Mouse (Mus musculus) lung, adult 2 months (tissue): ENCODE measurements around the gene Cav3. TPM values are rescaled to one million over a fixed set of nuclear protein-coding genes. Genes with fewer than 3 reads are reported as not detected.

Experiments used
- DNase-seq: peaks from one replicate; pipeline ENCODE4 v3.0.0; 2022
- H3K4me1 ChIP-seq: fragments of 200-500 bp; 2 replicates; pipeline ENCODE4 v1.6.1; 2011; ENCODE audit warnings: low read length; ENCODE audit not compliant: control insufficient read depth, insufficient read depth
- H3K4me3 ChIP-seq: fragments of 200-500 bp; replicated peaks from 2 replicates; pipeline ENCODE3; 2011; ENCODE audit warnings: low read depth, mild to moderate bottlenecking, control low read depth, low read length; ENCODE audit errors: extremely low read depth
- CTCF ChIP-seq: fragments of 200-500 bp; IDR thresholded peaks from 2 replicates; pipeline ENCODE4 v1.5.1; 2011; ENCODE audit warnings: mild to moderate bottlenecking, low read length, control low read depth; ENCODE audit not compliant: insufficient read depth
- POLR2A ChIP-seq: fragments of 200-500 bp; IDR thresholded peaks from 2 replicates; pipeline ENCODE4 v1.6.1; 2011; ENCODE audit warnings: low read depth, mild to moderate bottlenecking, control low read depth, low read length, borderline replicate concordance; ENCODE audit errors: extremely low read depth
- WGBS: fragments of 180-500 bp; shearing (Covaris S2); methylation state at CpG from one replicate; pipeline ENCODE4 v1.1.7; 2018; 5-methylcytosine and 5-hydroxymethylcytosine counted together
- polyA plus RNA-seq: library from polyadenylated mRNA; depleted of rRNA; stranded (reverse); fragments of >200 nt; gene quantifications from 2 replicates; pipeline ENCODE4 v1.2.3, GENCODE M21; 2012; rRNA removed

The Cav3 gene
- polyA plus RNA-seq, 1 experiment: 19.7 TPM

- no peak for DNase-seq
- Histone ChIP-seq H3K4me3 (no peak overlapping the region), H3K4me1 (no peaks in the 10 kb centered on the region)
- WGBS: 60% methylated on average over 2 of the region's 2 CpGs
- TF ChIP-seq CTCF: no peak
- no peak for TF ChIP-seq POLR2A
Observed at GRCm38 (mm10) chr6:112509590-112510131, 50.4 kb downstream of the Cav3 start.

- no peak for TF ChIP-seq POLR2A
- TF ChIP-seq CTCF: no peak
- no peak for DNase-seq
- no peak overlapping the region for H3K4me3 ChIP-seq
- H3K4me1 ChIP-seq: no peaks in the 10 kb centered on the region
- WGBS: 61% methylated on average over 4 of the region's 4 CpGs
Observed at GRCm38 (mm10) chr6:112510346-112510745, 51.0 kb downstream of the Cav3 start.

DNA sequence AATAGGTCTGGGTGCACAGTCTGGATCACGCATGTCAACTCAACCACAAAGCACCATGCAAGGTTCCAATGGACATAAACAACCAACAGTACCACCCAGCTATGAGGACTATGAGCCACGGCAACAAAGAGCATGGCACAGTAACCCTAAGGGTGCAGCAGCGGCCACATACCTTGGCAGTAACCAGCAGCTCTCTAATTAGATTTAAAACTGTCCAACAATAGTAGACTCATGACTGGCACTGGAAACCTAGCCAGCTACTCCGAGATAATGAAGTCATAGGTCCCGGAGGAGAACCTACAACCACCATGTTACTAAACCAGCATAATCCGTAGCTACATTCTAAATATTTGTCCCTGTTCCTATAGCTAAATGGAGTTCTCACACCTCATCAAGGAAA lies 55.3 kb downstream of the Cav3 start:
- no peak for DNase-seq
- WGBS: 81% methylated on average over 6 of the region's 6 CpGs
- TF ChIP-seq CTCF: no peak
- TF ChIP-seq POLR2A: no peak
- Histone ChIP-seq H3K4me1 (no peaks in the 10 kb centered on the region), H3K4me3 (no peak overlapping the region)

GRCm38 (mm10) chr6:112516496-112516895 lies 57.2 kb downstream of the Cav3 start:
- WGBS: 44% methylated on average over 1 of the region's 1 CpGs
- no peak for TF ChIP-seq POLR2A
- H3K4me1 ChIP-seq: no peaks in the 10 kb centered on the region
- no peak overlapping the region for H3K4me3 ChIP-seq
- DNase-seq: no peak

- DNase-seq: no peak
- no peak for TF ChIP-seq POLR2A
- no peak for TF ChIP-seq CTCF
- H3K4me1 ChIP-seq: no peaks in the 10 kb centered on the region
- no peak overlapping the region for H3K4me3 ChIP-seq
- WGBS: 74% methylated on average over 3 of the region's 3 CpGs
Observed at GRCm38 (mm10) chr6:112517572-112517971, 58.3 kb downstream of the Cav3 start.

- Histone ChIP-seq H3K4me1 (no peaks in the 10 kb centered on the region), H3K4me3 (no peak overlapping the region)
- 66% methylated on average over 3 of the region's 3 CpGs for WGBS
- TF ChIP-seq POLR2A: no peak
- no peak for TF ChIP-seq CTCF
- no peak for DNase-seq
Observed at GRCm38 (mm10) chr6:112517991-112518390, 58.7 kb downstream of the Cav3 start.

Other genes starting within 250 kb of the Cav3 start
- gene Lmcd1, start 185.7 kb upstream of the Cav3 start, polyA plus RNA-seq: 11.9 and 13.6 TPM in 2 replicates
- gene Ssu2, start 71.5 kb upstream of the Cav3 start, polyA plus RNA-seq: 1.2 and 1.3 TPM in 2 replicates
- gene Oxtr, start 30.4 kb downstream of the Cav3 start, polyA plus RNA-seq: 0.17 and 0.18 TPM in 2 replicates
- gene Rad18, start 237.2 kb downstream of the Cav3 start, polyA plus RNA-seq: 1.1 and 1.6 TPM in 2 replicates